Mouse (Mus musculus) T-cell, adult 2 months (primary cell): Measurements from ENCODE around the gene Gm20696.

Source experiments
- DNase-seq: peaks from one replicate; pipeline ENCODE4 v3.0.0; 2022; ENCODE audit warnings: low spot score

The Gm20696 gene

DNA sequence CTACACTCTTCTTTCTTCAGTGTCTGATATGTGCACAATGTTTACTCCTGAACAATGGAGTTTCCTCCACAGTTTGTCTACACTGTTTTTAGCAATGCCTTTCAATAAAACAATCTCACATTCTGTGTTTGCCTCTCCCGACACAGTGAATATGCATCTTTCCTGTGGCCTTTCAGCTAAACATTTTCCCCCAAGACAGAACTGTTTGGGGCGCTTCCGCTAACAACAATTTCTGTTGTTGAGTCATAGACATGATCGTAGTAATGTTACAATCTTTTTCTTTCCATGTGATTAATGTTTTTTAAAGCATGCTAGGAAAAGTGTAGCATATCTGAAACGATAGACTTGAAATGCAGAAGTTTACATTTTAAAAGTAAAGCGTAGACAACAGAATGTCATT, 338.5 kb downstream of the Gm20696 start:
- DNase-seq = no peak

DNA sequence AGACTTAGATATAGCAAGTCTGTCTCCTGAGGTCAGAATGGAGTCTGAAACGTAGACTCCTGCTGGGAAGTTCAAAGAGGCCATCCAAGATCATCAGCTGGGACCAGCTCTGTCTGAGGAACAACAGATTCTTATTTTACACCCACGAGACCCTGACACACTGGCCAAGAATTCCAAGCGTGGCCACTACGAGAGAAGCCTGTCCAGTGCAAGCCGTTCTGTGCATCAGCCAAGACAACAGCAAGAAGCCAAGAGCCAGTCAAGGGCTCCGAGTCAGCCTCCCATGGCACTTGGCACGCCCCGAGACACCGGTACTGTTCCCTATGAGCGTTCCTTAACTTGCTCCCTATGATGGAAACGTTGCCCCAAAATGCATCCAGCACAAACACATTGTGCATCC, 338.9 kb downstream of the Gm20696 start:
- DNase-seq = no peak

DNA sequence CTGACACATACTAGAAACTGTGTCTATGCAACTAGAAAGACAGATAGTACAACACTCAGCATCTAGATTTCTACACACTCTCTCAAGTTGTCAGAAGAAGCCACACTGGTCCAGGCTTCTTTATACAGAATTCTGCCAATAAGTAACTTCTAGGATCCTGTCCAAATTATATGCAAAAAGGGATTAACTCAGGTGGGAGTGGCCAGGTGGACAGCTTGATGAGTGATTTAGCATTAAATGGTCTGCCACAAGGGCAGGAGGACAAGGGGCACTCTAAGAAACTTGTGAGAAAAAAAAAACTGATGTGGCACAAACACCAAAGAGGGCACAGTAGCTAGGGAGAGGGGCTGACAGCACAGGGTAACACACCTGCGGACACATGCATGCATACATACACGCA, 340.7 kb downstream of the Gm20696 start:
- no peak for DNase-seq

DNA sequence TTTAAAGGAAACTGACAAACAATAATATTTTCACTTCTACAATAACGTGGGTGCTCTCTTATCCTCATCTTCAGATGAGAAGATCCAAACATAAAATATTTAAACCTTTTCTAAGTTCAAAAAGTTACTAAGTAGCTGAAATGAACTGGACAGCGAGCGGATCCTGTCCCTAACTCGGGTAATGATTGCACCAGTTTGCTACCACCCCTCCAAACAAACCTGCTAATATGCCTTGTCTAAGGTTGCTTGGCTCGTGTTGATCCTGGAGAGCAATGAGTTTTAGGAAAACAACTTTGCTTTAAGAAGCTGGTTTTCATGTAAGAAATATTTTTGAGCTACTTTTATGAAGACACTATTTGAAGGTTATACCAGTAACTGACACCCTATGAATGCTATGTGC, 341.1 kb downstream of the Gm20696 start:
- no peak for DNase-seq

DNA sequence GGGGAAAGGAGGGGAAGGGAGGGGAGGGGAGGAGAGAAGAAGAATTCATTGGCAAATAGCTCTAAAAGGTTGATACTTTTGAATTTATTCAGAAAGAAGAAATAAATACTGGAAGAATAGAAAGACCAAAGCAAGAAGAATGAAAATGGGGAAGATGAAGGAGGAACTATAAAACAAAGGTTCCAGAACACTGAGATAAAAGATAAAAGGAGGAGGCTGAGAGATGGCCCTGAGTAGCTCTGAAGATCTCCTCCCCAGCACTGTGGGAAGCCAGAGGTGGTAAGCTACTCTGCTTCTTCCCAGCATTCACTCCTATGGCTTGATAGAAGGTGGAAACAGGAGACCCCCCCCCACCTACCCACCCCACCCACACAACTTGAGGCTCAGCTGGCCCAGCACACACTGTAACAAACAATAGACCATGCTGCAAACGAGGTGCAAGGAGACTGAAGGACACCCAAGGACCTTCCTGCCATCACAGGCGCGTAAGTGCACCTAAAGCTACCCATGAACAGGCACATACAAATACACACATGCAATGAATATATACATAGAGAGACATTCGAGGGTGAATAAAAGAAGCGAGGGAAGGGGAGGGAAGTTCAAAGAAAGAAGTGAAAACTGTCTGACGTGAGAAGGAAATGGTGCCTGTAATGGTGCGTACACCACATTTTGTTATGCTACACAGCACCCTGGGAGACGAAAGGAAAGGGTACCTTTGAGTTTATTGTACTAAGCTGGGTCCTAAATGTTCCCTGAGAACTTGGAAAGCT, 344.3 kb downstream of the Gm20696 start:
- DNase-seq = peak; percentile 43

DNA sequence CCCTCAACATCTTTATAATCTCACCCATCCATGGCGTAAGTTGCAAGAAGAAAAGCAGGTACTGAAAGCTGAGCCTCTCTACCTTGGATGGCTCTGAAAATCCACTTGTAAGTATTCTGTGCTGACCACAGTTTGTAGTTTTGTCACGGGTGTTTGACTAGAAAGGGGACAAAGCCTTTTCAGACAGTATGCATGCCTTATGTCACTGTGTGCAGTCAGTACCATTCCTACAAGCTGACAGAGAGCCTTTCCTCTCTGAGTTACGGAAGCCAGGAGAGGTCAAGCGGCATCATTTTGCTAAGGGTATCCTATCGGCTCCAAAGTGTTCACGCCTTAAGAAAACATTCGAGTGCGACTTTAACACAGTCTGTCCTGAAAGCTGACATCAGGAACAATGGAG, 346.2 kb downstream of the Gm20696 start:
- no peak for DNase-seq

DNA sequence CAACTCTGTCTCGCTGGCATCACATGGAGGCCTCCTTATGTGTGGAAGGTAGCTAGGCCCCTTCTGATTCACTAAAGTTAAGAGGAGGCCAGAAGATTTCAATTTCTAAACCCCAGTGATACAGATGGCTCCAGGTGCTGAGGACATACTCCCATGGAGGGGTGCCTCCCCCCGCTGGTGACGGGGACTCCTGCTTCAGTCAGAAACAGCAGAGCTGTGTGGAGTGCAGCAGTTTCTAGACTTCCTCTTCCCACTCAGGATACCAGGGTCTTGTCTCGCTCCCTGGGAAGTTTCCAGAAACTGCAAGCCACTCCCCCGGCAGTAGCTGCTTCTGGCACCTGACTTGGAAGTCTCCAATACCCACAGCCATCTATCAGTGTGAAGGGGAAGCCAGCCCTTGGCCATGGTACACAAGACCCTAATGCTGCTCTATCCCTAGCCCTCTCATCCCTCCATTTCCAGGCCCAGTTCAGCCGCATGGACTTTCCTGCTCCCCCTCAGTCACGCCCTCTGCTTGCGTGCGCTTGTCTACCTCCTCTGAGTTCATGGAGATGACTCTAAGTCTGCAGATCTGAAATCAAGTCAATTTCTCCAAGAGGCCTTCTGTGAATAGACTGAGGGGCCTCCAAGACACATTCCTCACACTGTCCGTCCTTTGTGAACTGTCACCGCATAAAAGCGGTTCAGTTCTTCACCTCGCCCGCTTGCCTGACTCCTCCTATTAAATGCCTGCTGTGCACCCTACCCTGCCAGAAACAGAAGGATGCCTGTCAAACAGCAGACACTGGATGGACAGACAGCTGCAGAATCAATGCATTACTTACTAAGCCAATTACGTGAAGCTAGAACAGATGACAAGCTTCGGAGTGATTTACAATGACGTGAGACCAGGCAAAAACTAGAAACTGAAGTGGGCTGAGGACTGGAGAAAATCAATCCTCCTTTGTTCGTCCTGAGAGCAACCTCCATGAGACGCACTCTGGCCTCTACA, 346.9 kb downstream of the Gm20696 start:
- no peak for DNase-seq

DNA sequence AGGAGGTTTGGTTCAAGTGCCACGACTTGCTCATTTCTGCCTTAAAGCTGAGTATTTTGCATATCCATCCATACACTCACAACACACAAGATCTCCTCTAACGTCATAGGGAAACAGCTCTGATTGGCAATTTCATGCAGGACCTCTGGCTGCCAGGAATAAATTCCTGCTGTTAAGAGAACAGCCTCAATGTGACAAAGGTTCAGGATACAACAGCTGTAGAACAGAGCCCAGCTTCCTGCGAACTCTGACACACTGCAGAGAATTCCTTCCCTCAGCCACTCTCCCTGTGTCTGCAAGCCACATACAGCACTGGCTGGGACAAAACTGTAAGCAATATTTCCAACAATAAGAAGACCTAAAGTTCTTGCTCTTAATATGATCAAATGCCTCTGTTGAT, 351.9 kb downstream of the Gm20696 start:
- DNase-seq = no peak

DNA sequence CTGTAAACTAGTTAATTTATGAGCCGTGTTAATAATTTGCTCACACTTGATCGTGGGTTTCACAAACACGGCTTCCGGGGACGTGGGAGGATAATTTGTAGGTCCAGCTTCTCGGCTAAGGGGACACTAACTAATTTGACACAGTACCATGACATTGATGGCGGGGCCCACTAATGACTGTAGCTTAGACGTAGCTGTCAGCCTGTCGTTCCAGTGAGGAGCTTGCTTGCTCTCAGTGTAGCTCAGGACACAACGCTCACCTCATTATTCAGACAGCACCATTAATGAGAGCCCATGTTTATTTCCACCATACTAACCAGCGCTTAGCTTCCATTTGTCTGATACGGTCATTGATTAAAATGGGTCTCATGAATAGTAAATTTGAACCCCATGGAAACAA, 356.1 kb downstream of the Gm20696 start:
- DNase-seq = no peak

DNA sequence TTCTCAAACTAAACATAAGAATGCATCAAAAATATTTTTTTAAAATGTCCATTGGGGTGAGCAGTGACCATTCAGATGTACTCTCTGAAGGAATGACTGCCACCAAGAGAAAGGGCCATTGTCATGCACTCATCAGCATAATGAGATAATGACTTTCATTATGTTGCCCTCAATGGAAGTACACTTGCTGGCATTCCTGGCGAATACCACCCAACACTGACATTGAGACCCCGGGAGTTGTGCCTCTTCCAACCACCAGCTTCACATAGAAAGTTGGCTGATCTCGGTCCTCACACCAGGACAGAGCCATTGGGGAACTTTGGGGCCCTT, 356.5 kb downstream of the Gm20696 start:
- DNase-seq = no peak

DNA sequence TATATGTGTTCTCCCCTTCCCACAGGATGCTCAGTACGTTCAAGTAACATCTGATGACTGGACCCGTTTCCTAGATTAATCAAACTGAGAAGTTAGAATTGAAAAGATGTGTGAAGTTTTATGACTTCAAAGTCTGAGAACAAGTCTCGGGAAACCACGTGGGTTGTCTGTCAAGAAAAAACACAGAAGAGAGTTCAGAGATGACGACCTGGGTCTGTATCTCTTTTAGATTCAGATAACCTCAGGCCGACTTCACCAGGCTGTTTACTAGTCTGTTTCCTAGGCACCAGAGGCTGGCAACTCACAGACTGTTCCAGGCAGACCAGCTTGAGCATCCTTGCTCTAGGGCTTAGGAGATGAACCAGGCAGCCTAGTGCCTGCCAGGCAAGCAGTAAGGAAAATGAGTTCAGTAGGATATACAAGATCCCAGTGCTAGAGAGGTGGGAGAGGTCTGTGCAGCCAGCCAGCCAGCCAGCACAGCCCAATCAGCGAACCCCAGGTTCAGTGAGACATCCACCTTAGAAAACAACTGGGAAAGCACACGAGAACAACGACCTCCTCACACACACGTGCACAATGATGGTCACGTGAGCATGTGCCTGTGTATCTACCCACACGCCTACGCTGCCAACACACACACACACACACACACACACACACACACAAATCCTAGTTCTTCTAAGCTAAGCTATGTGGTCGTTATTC, 357.0 kb downstream of the Gm20696 start:
- peak; percentile 80 for DNase-seq

DNA sequence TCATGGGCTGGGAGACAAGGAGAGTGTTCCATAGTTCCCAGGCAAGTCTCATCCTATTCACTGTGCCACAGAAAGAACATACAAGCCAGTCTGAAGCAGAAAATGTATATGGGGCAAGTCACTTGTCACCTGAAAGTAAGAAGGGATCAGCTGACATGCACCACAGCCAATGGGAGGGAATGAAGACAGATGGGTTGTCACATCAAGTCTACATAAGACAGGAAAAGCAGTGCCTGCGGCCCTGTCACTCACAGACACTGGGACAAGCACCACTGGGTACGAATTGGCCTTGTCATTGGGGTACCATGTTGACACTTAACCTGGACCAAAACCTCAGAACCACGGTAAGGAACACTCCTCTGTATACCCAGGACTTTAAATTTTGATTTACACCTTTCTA, 360.8 kb downstream of the Gm20696 start:
- peak; percentile 22 for DNase-seq

DNA sequence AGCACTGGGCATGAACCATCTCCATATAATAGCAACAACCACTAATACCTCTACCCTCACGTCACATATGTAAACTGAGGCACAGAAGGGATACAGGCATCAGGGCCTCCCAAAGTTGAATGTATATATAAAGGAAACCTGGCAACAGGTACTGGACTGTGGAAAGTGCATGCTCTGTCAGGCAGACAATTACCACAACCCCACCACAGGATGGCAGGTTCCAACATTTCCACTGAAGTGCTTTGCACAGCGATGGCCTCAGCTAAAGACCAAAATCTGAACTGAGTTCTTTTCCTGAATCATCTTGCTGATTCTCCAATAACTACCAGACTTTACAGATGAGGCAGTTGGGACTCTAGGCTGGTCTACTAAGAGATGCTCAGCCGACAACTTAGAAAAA, 361.4 kb downstream of the Gm20696 start:
- DNase-seq = peak; percentile 39

DNA sequence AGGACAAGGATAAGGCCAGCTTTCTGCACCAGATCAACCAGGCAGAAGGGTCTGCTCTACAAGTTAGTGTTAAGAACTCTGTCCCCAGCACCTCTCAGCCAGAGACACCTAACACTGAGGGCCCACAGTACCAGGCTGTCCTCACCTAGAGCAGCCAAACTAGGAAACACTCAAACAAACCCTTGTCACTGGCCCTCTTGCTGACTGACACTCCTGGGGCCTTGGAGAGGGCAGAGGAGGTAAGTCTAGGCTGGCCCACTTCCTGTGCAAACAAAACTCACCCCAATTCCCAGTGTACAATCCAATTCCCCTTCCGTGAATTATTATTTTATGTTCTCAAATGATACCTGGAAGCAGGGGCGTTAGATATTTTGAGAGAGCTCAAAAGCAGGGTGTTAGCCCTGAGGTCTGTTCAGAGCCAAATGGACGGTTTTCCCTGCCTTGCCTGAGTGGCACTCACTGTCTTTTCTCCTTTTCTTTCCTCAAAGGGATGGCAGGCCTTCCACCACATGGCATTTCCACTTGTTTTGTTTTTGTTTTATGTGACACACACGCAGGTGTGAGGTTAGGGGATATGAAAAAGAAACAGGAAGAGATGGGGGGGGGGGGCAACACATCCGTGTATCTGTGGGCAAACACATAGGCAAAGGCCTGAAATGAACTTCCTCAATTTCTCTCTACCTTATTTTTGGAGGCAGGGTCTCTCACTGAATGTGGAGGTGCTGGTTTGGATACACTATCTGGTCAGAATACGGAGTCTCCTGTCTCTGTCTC, 363.7 kb downstream of the Gm20696 start:
- peak; percentile 43 for DNase-seq

DNA sequence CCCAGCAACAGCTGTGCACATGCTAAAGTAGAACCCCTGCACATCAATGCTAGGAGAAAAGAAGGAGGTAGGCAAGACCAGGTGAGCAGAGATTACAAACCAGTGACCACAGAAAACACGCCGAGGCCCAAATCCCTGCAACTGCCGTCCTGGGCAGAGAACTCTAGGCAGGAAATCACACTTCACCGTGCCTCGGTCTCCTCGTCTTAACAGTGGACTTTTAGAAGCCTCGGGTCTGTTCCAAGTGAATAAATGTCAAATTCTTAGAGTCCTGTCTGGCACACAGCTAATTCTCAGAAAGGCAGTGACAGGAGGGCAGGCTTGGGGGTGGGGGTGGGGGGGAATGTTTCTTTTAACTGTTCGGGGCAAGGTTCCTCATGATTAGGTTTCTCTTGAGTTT, 364.7 kb downstream of the Gm20696 start:
- no peak for DNase-seq

DNA sequence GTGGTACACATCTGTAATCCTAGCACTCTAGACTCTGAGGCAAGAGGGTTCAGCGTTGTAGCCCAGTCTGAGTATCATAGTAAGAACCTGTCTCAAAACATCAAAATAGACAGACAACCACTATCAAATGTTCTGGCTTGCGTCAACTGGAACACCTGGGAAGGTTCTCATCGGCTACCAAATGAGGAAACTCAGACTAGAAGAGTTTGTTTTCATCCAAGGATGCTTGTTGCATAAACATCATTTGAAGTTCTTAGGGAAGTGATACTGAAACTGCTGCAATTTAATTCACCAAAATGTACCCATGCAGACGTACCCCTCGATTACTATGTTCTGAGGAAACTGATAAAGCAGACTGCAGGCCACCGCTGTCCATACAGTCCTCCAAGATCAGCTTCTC, 366.4 kb downstream of the Gm20696 start:
- no peak for DNase-seq

DNA sequence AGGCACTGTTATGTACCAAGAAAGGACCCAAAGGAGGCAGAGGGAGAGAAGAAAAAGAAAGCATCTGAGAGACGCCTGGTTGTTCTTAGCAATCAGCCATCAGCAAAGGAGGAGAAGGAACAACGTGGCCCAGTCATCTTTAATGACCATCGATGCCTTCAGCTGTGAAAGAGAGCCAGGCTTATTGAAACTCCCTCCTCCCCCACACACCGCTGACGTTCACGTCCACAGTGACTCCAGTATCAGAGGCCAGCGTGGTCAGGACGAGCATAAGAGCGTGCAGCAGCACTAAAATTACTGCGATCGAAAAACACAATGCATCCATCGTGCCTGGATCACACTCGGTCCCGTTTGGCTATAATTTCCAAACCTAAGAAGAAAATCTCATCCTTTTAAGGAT, 367.4 kb downstream of the Gm20696 start:
- DNase-seq = no peak

DNA sequence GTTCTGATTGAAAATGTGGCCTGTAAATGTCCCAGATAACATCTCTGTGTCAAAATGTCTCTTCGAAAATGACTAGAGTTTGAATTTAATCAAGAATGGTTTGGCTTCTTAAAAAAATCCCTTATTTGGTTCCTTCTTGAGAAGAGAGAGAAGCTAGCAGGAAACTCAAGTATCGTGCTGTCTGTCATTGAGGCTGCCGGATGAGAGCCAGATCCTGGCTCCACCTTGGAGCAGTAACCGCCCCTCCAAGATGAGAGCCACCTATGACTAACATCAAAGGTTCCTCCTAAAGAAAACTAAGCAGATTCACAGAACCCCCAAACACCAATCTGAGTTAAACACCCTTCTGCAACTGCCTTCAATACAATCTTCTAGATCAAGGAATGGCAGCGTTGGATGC, 369.1 kb downstream of the Gm20696 start:
- no peak for DNase-seq

DNA sequence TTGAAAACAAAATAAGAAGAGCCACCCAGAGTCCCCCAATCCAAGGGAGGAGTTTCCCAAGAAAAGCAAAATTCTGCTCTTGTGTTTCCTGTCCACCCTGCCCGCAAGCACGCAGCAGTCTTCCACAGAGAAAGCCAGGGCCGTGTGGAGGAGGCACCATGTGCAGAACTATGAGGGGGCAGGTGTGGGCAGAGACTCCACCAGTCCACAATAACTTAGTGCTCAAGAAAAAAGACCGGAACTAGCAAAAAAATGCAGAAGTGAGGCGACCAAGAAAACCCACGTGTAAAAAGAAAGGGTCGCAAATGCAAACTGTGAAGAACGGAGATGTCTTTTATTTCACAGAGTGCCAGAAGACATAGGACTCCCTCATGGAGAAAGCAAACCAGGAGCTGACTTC, 371.1 kb downstream of the Gm20696 start:
- DNase-seq = no peak

DNA sequence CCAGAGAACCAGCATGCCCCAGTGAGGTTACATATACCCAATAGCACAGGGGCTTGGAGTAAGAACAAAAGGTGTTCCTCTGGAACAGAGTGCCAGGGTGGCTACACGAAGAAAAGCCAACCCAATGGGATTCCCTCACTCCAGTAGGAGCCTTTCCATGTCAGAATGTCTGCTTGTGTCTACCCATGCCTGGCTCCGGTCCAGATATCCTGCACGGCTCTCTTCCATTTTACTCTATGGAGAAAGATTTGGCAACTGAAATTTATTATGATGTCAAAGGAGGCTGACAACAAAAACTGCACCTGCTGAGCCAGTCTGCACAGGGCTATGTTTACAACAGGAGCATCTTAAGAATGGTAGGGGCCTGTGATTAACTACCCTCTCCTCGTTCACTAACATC, 377.4 kb downstream of the Gm20696 start:
- DNase-seq = no peak

DNA sequence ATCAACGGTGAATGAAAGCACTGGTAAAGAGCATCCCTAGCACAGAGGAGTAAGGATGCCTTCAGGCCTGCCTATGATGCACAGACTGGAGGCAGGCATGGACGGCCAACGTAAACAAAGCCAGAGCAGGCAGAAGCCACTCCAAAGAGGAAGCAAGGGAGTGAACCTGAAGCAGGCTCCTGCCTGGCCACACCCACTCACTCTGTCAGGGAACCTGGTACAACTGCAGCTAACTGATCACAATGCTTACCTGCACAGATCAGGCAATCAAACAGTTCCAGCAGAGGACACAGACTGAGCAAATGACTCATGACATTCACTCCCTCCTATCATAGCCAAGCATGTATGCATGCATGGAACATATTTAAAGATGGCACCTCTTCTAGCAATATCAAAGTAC, 381.6 kb downstream of the Gm20696 start:
- DNase-seq = peak; percentile 44

DNA sequence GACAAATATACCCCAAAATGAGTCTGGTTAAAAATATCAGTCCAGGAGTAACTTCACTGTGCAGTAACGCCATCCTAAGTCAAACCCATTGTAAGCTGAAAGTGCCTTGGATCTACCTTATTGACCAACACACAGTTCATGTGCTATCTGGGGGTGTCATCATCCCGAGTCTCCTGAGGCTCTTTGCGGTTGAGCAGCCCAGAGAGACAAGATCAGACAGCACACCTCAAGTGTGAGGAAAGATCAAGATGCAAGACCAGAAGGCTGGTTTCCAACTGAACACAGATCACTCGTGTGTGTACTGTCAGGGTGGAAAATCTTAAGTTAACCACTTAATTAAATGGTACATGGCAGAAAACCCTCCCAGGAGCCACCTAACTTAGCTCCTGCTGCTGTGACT, 382.6 kb downstream of the Gm20696 start:
- DNase-seq = no peak
